Mouse (Mus musculus) E14TG2a.4 (cell line): ENCODE data around the gene Foxl1.

Experiments
- CTCF ChIP-seq: conservative IDR thresholded peaks from 2 replicates; pipeline ENCODE4 v1.5.1; 2014; ENCODE audit warnings: low read length
- NANOG ChIP-seq: IDR thresholded peaks from 2 replicates; pipeline ENCODE4 v1.6.1; 2014; ENCODE audit warnings: borderline replicate concordance, low read length, mixed read lengths
- POU5F1 ChIP-seq: IDR thresholded peaks from 2 replicates; pipeline ENCODE4 v1.6.1; 2014; ENCODE audit warnings: low read length, borderline replicate concordance

- TF ChIP-seq CTCF (no peak), POU5F1 (no peak), NANOG (no peak)
Observed at GRCm38 (mm10) chr8:121152394-121152793, 24.7 kb downstream of the Foxl1 start.
